20 mouse cellular contexts compared by ENCODE assay signal in genomic region chr5:150071738-150072137, GRCm38 (mm10). TPM values are rescaled to one million over a fixed set of nuclear protein-coding genes. Genes with fewer than 3 reads are reported as not detected.
"Had no signal": no experiment of that assay in that cellular context is flagged by ENCODE, and none has a peak within 500 bp of the region (broad histone marks: within the 10 kb centered on the region; RNA-seq: fewer than 3 reads in every experiment).

No protein-coding gene starts in this region.

- H3K27me3 ChIP-seq: neural tube, embryonic 13.5 days; neural tube, embryonic 15.5 days; stomach, embryonic 15.5 days had no signal

- H3K4me2 ChIP-seq: neural tube, embryonic 13.5 days; neural tube, embryonic 15.5 days; stomach, embryonic 15.5 days had no signal

- H3K4me1 ChIP-seq: stomach, embryonic 15.5 days had no signal

- H3K9me3 ChIP-seq: neural tube, embryonic 13.5 days; neural tube, embryonic 15.5 days; stomach, embryonic 15.5 days had no signal

- H3K9ac ChIP-seq: neural tube, embryonic 13.5 days; neural tube, embryonic 15.5 days; stomach, embryonic 15.5 days had no signal

- H3K36me3 ChIP-seq: neural tube, embryonic 13.5 days; neural tube, embryonic 15.5 days; stomach, embryonic 15.5 days had no signal

- H3K27ac ChIP-seq: neural tube, embryonic 13.5 days; neural tube, embryonic 15.5 days; stomach, embryonic 15.5 days; stomach, postnatal 0 days had no signal

- DNase-seq: retina, postnatal 1 day; right cerebral cortex, adult 18-20 months; right cerebral cortex, postnatal 14 days; right cerebral cortex, postnatal 25 days; right cerebral cortex, postnatal 4 days; spleen, adult 18-20 months; thymus, adult 18-20 months; thymus, adult 2 months; thymus, postnatal 14 days; thymus, postnatal 25 days; thymus, postnatal 36 days; thymus, postnatal 4 days had no signal

- H3K4me3 ChIP-seq: neural tube, embryonic 13.5 days; neural tube, embryonic 15.5 days; stomach, embryonic 15.5 days had no signal

RNA-seq across cellular contexts. Expression of gene Rxfp2, which starts 53.3 kb away (rescaled TPM):
- total RNA-seq: neutrophil, adult 5-6 weeks had no signal
- polyA plus RNA-seq: small intestine, adult 2 months; spleen, adult 2 months; thymus, postnatal 0 days had no signal
